Mouse (Mus musculus) neural tube, embryonic 14.5 days (tissue): ENCODE results near the gene Serf1. TPM values are rescaled to one million over a fixed set of nuclear protein-coding genes. Genes with fewer than 3 reads are reported as not detected.

Source experiments
- ATAC-seq: fragments of 200-750 bp; cut with Nextera tagmentation; 2 replicates; pipeline ENCODE4 v1.8.0; 2017; ENCODE audit warnings: low read depth, mild to moderate bottlenecking, moderate TSS enrichment, moderate library complexity
- H3K27ac ChIP-seq: fragments of 300-500 bp; sonication (generic); 2 replicates; pipeline ENCODE4 v1.5.1; 2014; ENCODE audit warnings: low read depth, mild to moderate bottlenecking, control low read depth, low read length, moderate library complexity, mixed read lengths
- H3K27me3 ChIP-seq: fragments of 300-500 bp; sonication (generic); 2 replicates; pipeline ENCODE4 v1.6.1; 2014; ENCODE audit warnings: low read length; ENCODE audit not compliant: control insufficient read depth, insufficient read depth
- H3K36me3 ChIP-seq: fragments of 300-500 bp; sonication (generic); 2 replicates; pipeline ENCODE4 v1.6.1; 2014; ENCODE audit warnings: low read length, mixed read lengths; ENCODE audit not compliant: control insufficient read depth, insufficient read depth
- H3K4me1 ChIP-seq: fragments of 300-500 bp; sonication (generic); 2 replicates; pipeline ENCODE4 v1.6.1; 2014; ENCODE audit warnings: low read length; ENCODE audit not compliant: control insufficient read depth, insufficient read depth
- H3K4me2 ChIP-seq: fragments of 300-500 bp; sonication (generic); 2 replicates; pipeline ENCODE4 v1.6.1; 2014; ENCODE audit warnings: mild to moderate bottlenecking, low read depth, low read length, control low read depth
- H3K4me3 ChIP-seq: fragments of 300-500 bp; sonication (generic); 2 replicates; pipeline ENCODE4 v1.5.1; 2014; ENCODE audit warnings: low read depth, low read length, control low read depth, mixed read lengths
- H3K9ac ChIP-seq: fragments of 300-500 bp; sonication (generic); replicated peaks from 2 replicates; pipeline ENCODE4 v1.6.1; 2014; ENCODE audit warnings: low read depth, mild to moderate bottlenecking, control low read depth, low read length, mixed read lengths
- H3K9me3 ChIP-seq: fragments of 300-500 bp; sonication (generic); 2 replicates; pipeline ENCODE4 v1.6.1; 2016; ENCODE audit warnings: low read length; ENCODE audit not compliant: control insufficient read depth
- WGBS: fragments of 180-500 bp; shearing (Covaris S2); extraction: QIAGEN DNeasy Blood & Tissue Kit; methylation state at CpG from one replicate; pipeline ENCODE4 v1.1.7; 2014; 5-methylcytosine and 5-hydroxymethylcytosine counted together
- polyA plus RNA-seq: library from polyadenylated mRNA; unstranded; fragments of >200 nt; fragmentation: Nextera tagmentation; extraction: Ambion mirVana; gene quantifications from 2 replicates; pipeline ENCODE4 v1.2.1, GENCODE M21; 2014

Gene Serf1
- polyA plus RNA-seq: 447 TPM in 2 replicates

GRCm38 (mm10) chr13:100107652-100108472 lies at the start of gene Serf1:
TSS of gene Serf1 (plus strand) at chr13:100108012.
- Histone ChIP-seq H3K4me3 (peak within 1 kb of the TSS; percentile 83), H3K4me2 (peak within 1 kb of the TSS; percentile 85), H3K36me3 (no peaks in the 10 kb centered on the region), H3K27me3 (no peaks in the 10 kb centered on the region), H3K9me3 (no peaks in the 10 kb centered on the region), H3K27ac (peak within 1 kb of the TSS; percentile 70), H3K9ac (peak within 1 kb of the TSS; percentile 80), H3K4me1 (peaks cover 9% of the 10 kb centered on the region)
- peak; percentile 76 for ATAC-seq
- WGBS: under 1% methylated on average over 61 of the region's 76 CpGs

- H3K4me2 ChIP-seq: no peak overlapping the region
- H3K4me3 ChIP-seq: no peak overlapping the region
- H3K4me1 ChIP-seq: no peaks in the 10 kb centered on the region
- no peak overlapping the region for H3K27ac ChIP-seq
- H3K27me3 ChIP-seq: no peaks in the 10 kb centered on the region
- peaks cover 45% of the 10 kb centered on the region for H3K36me3 ChIP-seq
- H3K9me3 ChIP-seq: no peaks in the 10 kb centered on the region
- ATAC-seq: no peak
- H3K9ac ChIP-seq: no peak overlapping the region
- 98% methylated on average over 3 of the region's 3 CpGs for WGBS
Measured at GRCm38 (mm10) chr13:100063936-100064335, 43.9 kb upstream of the Serf1 start.

- no peak for ATAC-seq
- Histone ChIP-seq H3K27ac (no peak overlapping the region), H3K9me3 (no peaks in the 10 kb centered on the region), H3K4me1 (no peaks in the 10 kb centered on the region), H3K36me3 (peaks cover 45% of the 10 kb centered on the region), H3K9ac (no peak overlapping the region), H3K27me3 (no peaks in the 10 kb centered on the region), H3K4me2 (no peak overlapping the region), H3K4me3 (no peak overlapping the region)
- 91% methylated on average over 6 of the region's 6 CpGs for WGBS
Measured at GRCm38 (mm10) chr13:100067821-100068220, 40.0 kb upstream of the Serf1 start.

- Histone ChIP-seq H3K4me3 (no peak overlapping the region), H3K4me2 (no peak overlapping the region), H3K9me3 (no peaks in the 10 kb centered on the region), H3K27ac (no peak overlapping the region), H3K9ac (no peak overlapping the region), H3K4me1 (no peaks in the 10 kb centered on the region), H3K36me3 (peaks cover 49% of the 10 kb centered on the region), H3K27me3 (no peaks in the 10 kb centered on the region)
- WGBS: 91% methylated on average over 8 of the region's 8 CpGs
- ATAC-seq: no peak
Measured at GRCm38 (mm10) chr13:100071473-100071872, 36.3 kb upstream of the Serf1 start.

- no peak overlapping the region for H3K9ac ChIP-seq
- no peak for ATAC-seq
- WGBS: 97% methylated on average over 6 of the region's 6 CpGs
- no peaks in the 10 kb centered on the region for H3K27me3 ChIP-seq
- H3K4me3 ChIP-seq: no peak overlapping the region
- no peaks in the 10 kb centered on the region for H3K9me3 ChIP-seq
- peaks cover 15% of the 10 kb centered on the region for H3K4me1 ChIP-seq
- no peak overlapping the region for H3K27ac ChIP-seq
- no peak overlapping the region for H3K4me2 ChIP-seq
- H3K36me3 ChIP-seq: peaks cover 25% of the 10 kb centered on the region
Measured at GRCm38 (mm10) chr13:100098808-100099207, 9.0 kb upstream of the Serf1 start.

GRCm38 (mm10) chr13:100103052-100103658 lies 4.7 kb upstream of the Serf1 start:
- Histone ChIP-seq H3K4me1 (peaks cover 19% of the 10 kb centered on the region), H3K9ac (peak overlapping the region; percentile 74), H3K9me3 (no peaks in the 10 kb centered on the region), H3K4me2 (peak overlapping the region; percentile 50), H3K36me3 (no peaks in the 10 kb centered on the region), H3K27me3 (no peaks in the 10 kb centered on the region), H3K27ac (peak overlapping the region; percentile 70; the same call in 1 of the 2 replicates), H3K4me3 (peak overlapping the region; percentile 89)
- ATAC-seq: no peak
- WGBS: 9% methylated on average over 15 of the region's 15 CpGs

GRCm38 (mm10) chr13:100103748-100104254 lies 4.0 kb upstream of the Serf1 start, which contains the start of gene Bdp1:
TSS of gene Bdp1 (minus strand) at chr13:100104070.
- Histone ChIP-seq H3K27ac (peak within 1 kb of the TSS; percentile 70), H3K4me3 (peak within 1 kb of the TSS; percentile 89), H3K4me2 (peak within 1 kb of the TSS; percentile 50), H3K36me3 (no peaks in the 10 kb centered on the region), H3K27me3 (no peaks in the 10 kb centered on the region), H3K9me3 (no peaks in the 10 kb centered on the region), H3K9ac (peak within 1 kb of the TSS; percentile 74), H3K4me1 (peaks cover 19% of the 10 kb centered on the region)
- WGBS: 1% methylated on average over 43 of the region's 44 CpGs
- peak; percentile 80 for ATAC-seq

- no peak overlapping the region for H3K27ac ChIP-seq
- H3K4me3 ChIP-seq: no peak overlapping the region
- 43% methylated on average over 5 of the region's 5 CpGs for WGBS
- no peak for ATAC-seq
- no peaks in the 10 kb centered on the region for H3K27me3 ChIP-seq
- H3K4me1 ChIP-seq: peaks cover 5% of the 10 kb centered on the region
- no peak overlapping the region for H3K9ac ChIP-seq
- H3K36me3 ChIP-seq: peaks cover 9% of the 10 kb centered on the region; the same call in 1 of the 2 replicates
- no peaks in the 10 kb centered on the region for H3K9me3 ChIP-seq
- no peak overlapping the region for H3K4me2 ChIP-seq
Measured at GRCm38 (mm10) chr13:100112218-100112972, 4.6 kb downstream of the Serf1 start.
